Mouse (Mus musculus) liver, embryonic 14.5 days (tissue): Measurements from ENCODE around the gene Ggact.

Experiments used
- CTCF ChIP-seq: IDR thresholded peaks from 2 replicates; pipeline ENCODE4 v1.5.1; 2016; ENCODE audit warnings: antibody characterized with exemption, low read depth, control low read depth
- EP300 ChIP-seq: IDR thresholded peaks from 2 replicates; pipeline ENCODE4 v1.6.1; 2016; ENCODE audit warnings: antibody characterized with exemption, low read depth

DNA sequence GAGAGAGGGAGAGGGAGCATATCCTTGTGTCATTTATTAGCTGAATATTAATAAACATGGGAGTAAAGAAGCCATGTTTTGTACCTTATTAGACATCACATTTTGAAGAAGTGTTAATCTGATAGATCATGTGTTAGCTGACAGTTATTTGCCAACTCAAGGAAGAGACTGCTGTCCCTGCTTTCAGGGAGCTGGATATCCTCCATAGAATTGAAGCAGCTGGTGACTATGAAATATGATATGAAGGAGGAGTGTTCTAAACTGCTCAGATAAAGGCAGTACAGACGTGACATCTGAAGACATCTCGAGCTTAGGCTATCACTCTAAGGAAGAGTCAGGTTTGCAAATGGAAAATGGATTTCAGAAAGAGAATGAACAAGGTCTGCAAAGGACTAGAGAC is 89.8 kb downstream of the Ggact start:
- TF ChIP-seq CTCF (no peak), EP300 (no peak)
